Mouse (Mus musculus): ENCODE results near the gene Cep70. TPM values are rescaled to one million over a fixed set of nuclear protein-coding genes. Genes with fewer than 3 reads are reported as not detected.

Cep70 gene
- total and polyA plus RNA-seq, 2 experiments from 2014 or later = 38.7 to 49.9 TPM

- WGBS = 48% methylated on average over 8 of the region's 8 CpGs
- Histone ChIP-seq H3K4me3 (ENCODE audit: low read depth, low read length) (no peak overlapping the region), H3K9me3 (ENCODE audit: low read length) (no peaks in the 10 kb centered on the region), H3K27me3 (ENCODE audit: insufficient read depth, low read length) (no peaks in the 10 kb centered on the region), H3K9ac (no peak overlapping the region), H3K36me3 (ENCODE audit: insufficient read depth) (peaks cover 14% of the 10 kb centered on the region; the same call in 1 of the 2 replicates), H3K4me2 (ENCODE audit: low read depth) (no peak overlapping the region), H3K4me1 (ENCODE audit: insufficient read depth) (no peaks in the 10 kb centered on the region), H3K27ac (ENCODE audit: low read depth, low read length) (no peak overlapping the region)
- DNase-seq (peak; percentile 27), ATAC-seq (no peak)
- no peak for TF ChIP-seq CTCF (IDR thresholded peaks at IDR 0.05; ENCODE audit: low read depth)
Observed at GRCm38 (mm10) chr9:99248304-99248703, 5.1 kb downstream of the Cep70 start.

GRCm38 (mm10) chr9:99248906-99249305 is 5.7 kb downstream of the Cep70 start:
- H3K27ac ChIP-seq (ENCODE audit: low read depth, low read length) = no peak overlapping the region
- no peak overlapping the region for H3K9ac ChIP-seq
- peaks cover 16% of the 10 kb centered on the region; the same call in 1 of the 2 replicates for H3K36me3 ChIP-seq (ENCODE audit: insufficient read depth)
- no peak for DNase-seq
- no peaks in the 10 kb centered on the region for H3K27me3 ChIP-seq (ENCODE audit: insufficient read depth, low read length)
- H3K4me3 ChIP-seq (ENCODE audit: low read depth, low read length) = no peak overlapping the region
- no peaks in the 10 kb centered on the region for H3K4me1 ChIP-seq (ENCODE audit: insufficient read depth)
- no peak overlapping the region for H3K4me2 ChIP-seq (ENCODE audit: low read depth)
- WGBS = over 99% methylated on average over 4 of the region's 4 CpGs
- TF ChIP-seq CTCF (IDR thresholded peaks at IDR 0.05; ENCODE audit: low read depth) = no peak
- no peak for ATAC-seq
- no peaks in the 10 kb centered on the region for H3K9me3 ChIP-seq (ENCODE audit: low read length)

- H3K4me3 ChIP-seq (ENCODE audit: low read depth, low read length) = no peak overlapping the region
- H3K4me2 ChIP-seq (ENCODE audit: low read depth) = no peak overlapping the region
- DNase-seq (no peak), ATAC-seq (no peak)
- H3K27me3 ChIP-seq (ENCODE audit: insufficient read depth, low read length) = no peaks in the 10 kb centered on the region
- peaks cover 33% of the 10 kb centered on the region for H3K36me3 ChIP-seq (ENCODE audit: insufficient read depth)
- H3K9ac ChIP-seq = no peak overlapping the region
- H3K4me1 ChIP-seq (ENCODE audit: insufficient read depth) = no peaks in the 10 kb centered on the region
- H3K27ac ChIP-seq (ENCODE audit: low read depth, low read length) = no peak overlapping the region
- no peaks in the 10 kb centered on the region for H3K9me3 ChIP-seq (ENCODE audit: low read length)
- TF ChIP-seq CTCF (IDR thresholded peaks at IDR 0.05; ENCODE audit: low read depth) = no peak
- WGBS = 90% methylated on average over 10 of the region's 10 CpGs
Observed at GRCm38 (mm10) chr9:99253861-99254260, 10.7 kb downstream of the Cep70 start.

DNA sequence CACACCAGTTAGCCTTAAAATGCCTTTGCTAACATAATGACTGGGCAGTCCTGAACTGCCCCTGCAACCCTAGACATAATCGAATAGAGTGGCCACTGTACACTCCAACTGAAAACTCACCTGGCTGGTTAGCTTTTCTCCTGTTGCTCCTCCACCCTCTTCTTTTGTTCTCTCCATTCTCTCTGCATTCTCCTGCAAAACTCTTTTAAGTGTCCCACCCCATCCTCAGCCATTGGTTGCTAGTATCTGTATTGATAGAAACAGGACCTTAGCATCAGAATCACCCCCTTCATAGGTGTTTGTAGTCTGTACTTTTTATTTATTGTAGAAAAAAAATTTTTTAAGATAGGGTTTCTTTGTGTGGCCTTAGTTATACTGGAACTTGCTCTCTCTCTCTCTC is 13.0 kb downstream of the Cep70 start:
- no peak for ATAC-seq
- 91% methylated on average over 1 of the region's 1 CpGs for WGBS

GRCm38 (mm10) chr9:99256821-99257220 is 13.7 kb downstream of the Cep70 start:
- no peak for DNase-seq
- Histone ChIP-seq H3K9ac (no peak overlapping the region), H3K4me3 (ENCODE audit: low read depth, low read length) (no peak overlapping the region), H3K27ac (ENCODE audit: low read depth, low read length) (no peak overlapping the region), H3K9me3 (ENCODE audit: low read length) (no peaks in the 10 kb centered on the region), H3K4me1 (ENCODE audit: insufficient read depth) (no peaks in the 10 kb centered on the region), H3K4me2 (ENCODE audit: low read depth) (no peak overlapping the region), H3K27me3 (ENCODE audit: insufficient read depth, low read length) (no peaks in the 10 kb centered on the region), H3K36me3 (ENCODE audit: insufficient read depth) (peaks cover 34% of the 10 kb centered on the region)
- no peak for TF ChIP-seq CTCF (IDR thresholded peaks at IDR 0.05; ENCODE audit: low read depth)
- ATAC-seq = no peak
- 95% methylated on average over 3 of the region's 3 CpGs for WGBS

More for the DNA sequence above, 13.0 kb downstream of the Cep70 start:
- no peak overlapping the region for H3K9ac ChIP-seq
- peaks cover 33% of the 10 kb centered on the region for H3K36me3 ChIP-seq (ENCODE audit: insufficient read depth)
- no peaks in the 10 kb centered on the region for H3K9me3 ChIP-seq (ENCODE audit: low read length)
- H3K27me3 ChIP-seq (ENCODE audit: insufficient read depth, low read length) = no peaks in the 10 kb centered on the region
- H3K27ac ChIP-seq (ENCODE audit: low read depth, low read length) = no peak overlapping the region
- H3K4me1 ChIP-seq (ENCODE audit: insufficient read depth) = no peaks in the 10 kb centered on the region
- no peak for DNase-seq
- H3K4me3 ChIP-seq (ENCODE audit: low read depth, low read length) = no peak overlapping the region
- H3K4me2 ChIP-seq (ENCODE audit: low read depth) = no peak overlapping the region
- TF ChIP-seq CTCF (IDR thresholded peaks at IDR 0.05; ENCODE audit: low read depth) = no peak

GRCm38 (mm10) chr9:99258891-99259290 is 15.7 kb downstream of the Cep70 start:
- ATAC-seq (no peak), DNase-seq (no peak)
- Histone ChIP-seq H3K27me3 (ENCODE audit: insufficient read depth, low read length) (no peaks in the 10 kb centered on the region), H3K36me3 (ENCODE audit: insufficient read depth) (peaks cover 50% of the 10 kb centered on the region), H3K4me3 (ENCODE audit: low read depth, low read length) (no peak overlapping the region), H3K4me2 (ENCODE audit: low read depth) (no peak overlapping the region), H3K27ac (ENCODE audit: low read depth, low read length) (no peak overlapping the region), H3K9ac (no peak overlapping the region), H3K9me3 (ENCODE audit: low read length) (no peaks in the 10 kb centered on the region), H3K4me1 (ENCODE audit: insufficient read depth) (no peaks in the 10 kb centered on the region)
- 80% methylated on average over 5 of the region's 5 CpGs for WGBS
- no peak for TF ChIP-seq CTCF (IDR thresholded peaks at IDR 0.05; ENCODE audit: low read depth)

DNA sequence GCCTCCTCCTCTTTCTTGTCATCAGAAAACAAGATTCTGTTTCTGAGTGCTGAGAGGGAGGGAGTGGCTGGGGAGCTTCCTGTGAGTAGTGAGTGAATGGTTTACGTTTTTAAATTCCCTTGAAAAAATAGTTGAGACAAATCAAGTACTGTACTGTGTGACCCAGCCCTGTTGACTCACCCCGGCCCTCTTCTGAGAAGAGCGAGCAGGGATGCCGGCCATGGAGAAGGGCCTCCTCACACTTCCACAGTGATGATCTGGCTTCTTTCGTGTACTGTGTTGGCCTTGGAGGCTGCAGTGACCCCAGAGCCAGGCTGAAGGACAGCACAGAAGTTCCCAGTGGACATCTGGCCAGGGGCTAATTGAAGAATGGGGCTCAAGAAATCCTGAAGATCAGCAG is 61.1 kb downstream of the Cep70 start:
- DNase-seq (no peak), ATAC-seq (no peak)
- WGBS = 96% methylated on average over 5 of the region's 5 CpGs
- Histone ChIP-seq H3K4me1 (ENCODE audit: insufficient read depth) (no peaks in the 10 kb centered on the region), H3K36me3 (ENCODE audit: insufficient read depth) (peaks cover 53% of the 10 kb centered on the region), H3K27me3 (ENCODE audit: insufficient read depth, low read length) (no peaks in the 10 kb centered on the region), H3K4me3 (ENCODE audit: low read depth, low read length) (no peak overlapping the region), H3K27ac (ENCODE audit: low read depth, low read length) (no peak overlapping the region), H3K9me3 (ENCODE audit: low read length) (no peaks in the 10 kb centered on the region), H3K9ac (no peak overlapping the region), H3K4me2 (ENCODE audit: low read depth) (no peak overlapping the region)
- TF ChIP-seq CTCF (IDR thresholded peaks at IDR 0.05; ENCODE audit: low read depth) = no peak

- DNase-seq = no peak
- peaks cover 49% of the 10 kb centered on the region for H3K36me3 ChIP-seq (ENCODE audit: insufficient read depth)
- ATAC-seq = no peak
- H3K9me3 ChIP-seq (ENCODE audit: low read length) = no peaks in the 10 kb centered on the region
- H3K4me2 ChIP-seq (ENCODE audit: low read depth) = no peak overlapping the region
- no peak overlapping the region for H3K27ac ChIP-seq (ENCODE audit: low read depth, low read length)
- H3K27me3 ChIP-seq (ENCODE audit: insufficient read depth, low read length) = no peaks in the 10 kb centered on the region
- TF ChIP-seq CTCF (IDR thresholded peaks at IDR 0.05; ENCODE audit: low read depth) = no peak
- WGBS = 94% methylated on average over 6 of the region's 6 CpGs
- H3K4me1 ChIP-seq (ENCODE audit: insufficient read depth) = no peaks in the 10 kb centered on the region
- no peak overlapping the region for H3K9ac ChIP-seq
- no peak overlapping the region for H3K4me3 ChIP-seq (ENCODE audit: low read depth, low read length)
Observed at GRCm38 (mm10) chr9:99306226-99306625, 63.1 kb downstream of the Cep70 start.
